Mouse (Mus musculus) midbrain, embryonic 11.5 days (tissue): ENCODE measurements around the gene H2-DMb1. TPM values are rescaled to one million over a fixed set of nuclear protein-coding genes. Genes with fewer than 3 reads are reported as not detected.

Experiments
- ATAC-seq: fragments of 200-750 bp; cut with Nextera tagmentation; 2 replicates; pipeline ENCODE4 v1.8.0; 2017; ENCODE audit warnings: moderate TSS enrichment, moderate library complexity; ENCODE audit not compliant: low FRiP score
- DNase-seq: peaks from one replicate; pipeline ENCODE4 v3.0.0; 2015; ENCODE audit warnings: low spot score; ENCODE audit errors: missing footprints
- H3K27ac ChIP-seq: fragments of 300-500 bp; sonication (generic); 2 replicates; pipeline ENCODE4 v1.5.1; 2014; ENCODE audit warnings: low read depth, low read length
- H3K27me3 ChIP-seq: fragments of 300-500 bp; sonication (generic); 2 replicates; pipeline ENCODE4 v1.6.1; 2014; ENCODE audit warnings: mild to moderate bottlenecking, low read length, moderate library complexity, mixed read lengths; ENCODE audit not compliant: control insufficient read depth, insufficient read depth
- H3K36me3 ChIP-seq: fragments of 300-500 bp; sonication (generic); 2 replicates; pipeline ENCODE4 v1.6.1; 2014; ENCODE audit warnings: mild to moderate bottlenecking, low read length, moderate library complexity, mixed read lengths; ENCODE audit not compliant: control insufficient read depth, insufficient read depth
- H3K4me1 ChIP-seq: fragments of 300-500 bp; sonication (generic); 2 replicates; pipeline ENCODE4 v1.6.1; 2014; ENCODE audit warnings: low read length; ENCODE audit not compliant: control insufficient read depth, insufficient read depth
- H3K4me2 ChIP-seq: fragments of 300-500 bp; sonication (generic); 2 replicates; pipeline ENCODE4 v1.6.1; 2014; ENCODE audit warnings: mild to moderate bottlenecking, moderate library complexity
- H3K4me3 ChIP-seq: fragments of 300-500 bp; sonication (generic); 2 replicates; pipeline ENCODE4 v1.5.1; 2014; ENCODE audit warnings: low read depth, low read length
- H3K9ac ChIP-seq: fragments of 300-500 bp; sonication (generic); 2 replicates; pipeline ENCODE4 v1.6.1; 2014; ENCODE audit warnings: low read length
- H3K9me3 ChIP-seq: fragments of 300-500 bp; sonication (generic); 2 replicates; pipeline ENCODE4 v1.6.1; 2016; ENCODE audit warnings: low read length; ENCODE audit not compliant: control insufficient read depth
- WGBS: fragments of 180-500 bp; shearing (Covaris S2); extraction: QIAGEN DNeasy Blood & Tissue Kit; methylation state at CpG from one replicate; pipeline ENCODE4 v1.1.7; 2014; 5-methylcytosine and 5-hydroxymethylcytosine counted together
- polyA plus RNA-seq: library from polyadenylated mRNA; unstranded; fragments of >200 nt; fragmentation: Nextera tagmentation; extraction: Ambion mirVana; gene quantifications from 2 replicates; pipeline ENCODE4 v1.2.1, GENCODE M21; 2014

Gene H2-DMb1
- polyA plus RNA-seq, 1 experiment from 2014 or later = 0.38 TPM

DNA sequence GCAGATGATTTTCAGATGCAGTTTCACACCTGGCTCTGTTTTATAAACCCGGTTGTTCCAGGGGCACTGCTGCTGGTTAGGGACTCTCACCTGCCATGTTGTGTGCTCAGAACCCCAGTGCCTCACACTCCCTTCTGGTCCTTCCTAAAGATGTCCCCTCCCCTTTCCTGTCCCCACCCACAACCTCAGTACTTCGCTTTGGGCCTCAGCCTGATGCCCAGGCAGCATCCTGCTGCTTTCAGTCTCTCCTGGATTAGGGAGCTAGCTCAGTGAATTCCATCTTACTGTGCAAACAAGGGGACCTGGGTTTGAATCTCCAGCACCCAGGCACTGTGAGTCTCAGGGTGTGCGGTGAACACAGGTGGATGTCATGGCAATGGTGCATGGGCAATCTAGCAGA is 54.6 kb downstream of the H2-DMb1 start:
- H3K9ac ChIP-seq = no peak overlapping the region
- peaks cover 25% of the 10 kb centered on the region for H3K27me3 ChIP-seq

DNA sequence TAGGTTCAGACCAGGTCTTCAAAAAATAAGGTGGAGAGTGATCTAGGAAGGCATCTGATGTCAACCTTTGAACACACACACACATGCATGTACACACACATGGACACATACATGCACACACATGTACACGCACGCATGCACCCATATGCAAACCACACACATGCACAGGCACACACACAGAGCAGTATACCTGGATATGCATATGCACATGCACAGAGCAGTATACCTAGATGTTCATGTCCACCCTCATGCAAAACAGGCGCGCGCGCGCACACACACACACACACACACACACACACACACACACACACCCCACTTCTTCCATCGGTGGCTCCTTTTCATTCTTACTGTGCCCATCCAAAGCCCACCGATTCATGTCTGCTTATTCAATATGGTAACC is 55.0 kb downstream of the H2-DMb1 start:
- ATAC-seq = no peak
- H3K4me2 ChIP-seq = no peak overlapping the region

More for the DNA sequence above, 54.6 kb downstream of the H2-DMb1 start:
- no peak for DNase-seq
- Histone ChIP-seq H3K27ac (no peak overlapping the region), H3K4me1 (peaks cover 3% of the 10 kb centered on the region; the same call in 1 of the 2 replicates), H3K36me3 (no peaks in the 10 kb centered on the region), H3K4me3 (no peak overlapping the region), H3K4me2 (no peak overlapping the region), H3K9me3 (no peaks in the 10 kb centered on the region; the same call in 1 of the 2 replicates)
- no peak for ATAC-seq
- 62% methylated on average over 3 of the region's 3 CpGs for WGBS

GRCm38 (mm10) chr17:34208421-34208820 is 55.5 kb downstream of the H2-DMb1 start:
- Histone ChIP-seq H3K4me1 (peaks cover 3% of the 10 kb centered on the region; the same call in 1 of the 2 replicates), H3K36me3 (no peaks in the 10 kb centered on the region), H3K27me3 (peaks cover 30% of the 10 kb centered on the region), H3K9me3 (no peaks in the 10 kb centered on the region; the same call in 1 of the 2 replicates), H3K27ac (no peak overlapping the region), H3K4me3 (no peak overlapping the region), H3K9ac (no peak overlapping the region), H3K4me2 (no peak overlapping the region)
- DNase-seq = no peak
- WGBS = 19% methylated on average over 10 of the region's 10 CpGs
- no peak for ATAC-seq

More for the DNA sequence above, 55.0 kb downstream of the H2-DMb1 start:
- Histone ChIP-seq H3K4me3 (no peak overlapping the region), H3K27me3 (peaks cover 28% of the 10 kb centered on the region), H3K36me3 (no peaks in the 10 kb centered on the region), H3K9ac (no peak overlapping the region), H3K27ac (no peak overlapping the region), H3K4me1 (peaks cover 3% of the 10 kb centered on the region; the same call in 1 of the 2 replicates), H3K9me3 (no peaks in the 10 kb centered on the region; the same call in 1 of the 2 replicates)
- 97% methylated on average over 9 of the region's 9 CpGs for WGBS
- DNase-seq = no peak

DNA sequence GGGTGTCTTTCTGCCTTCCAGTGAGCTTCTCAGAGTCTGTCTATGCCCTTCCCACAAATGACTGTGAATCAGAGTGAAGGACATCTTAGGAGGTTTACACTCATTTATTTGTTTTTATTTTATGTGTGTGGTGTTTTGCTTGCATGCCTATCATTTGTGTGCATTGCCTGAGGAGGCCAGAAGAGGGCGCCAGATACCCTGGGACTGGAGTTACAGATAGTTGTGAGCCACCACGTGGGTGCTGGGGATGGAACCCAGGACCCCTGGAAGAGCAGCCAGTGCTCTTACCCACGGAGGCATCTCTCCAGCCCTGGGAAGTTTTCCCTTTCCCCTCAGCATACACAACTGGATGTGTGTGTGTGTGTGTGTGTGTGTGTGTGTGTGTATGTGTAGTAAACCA is 56.8 kb downstream of the H2-DMb1 start:
- H3K4me2 ChIP-seq = no peak overlapping the region
- no peaks in the 10 kb centered on the region for H3K36me3 ChIP-seq
- ATAC-seq = no peak
- no peak for DNase-seq
- 39% methylated on average over 3 of the region's 3 CpGs for WGBS
- no peaks in the 10 kb centered on the region; the same call in 1 of the 2 replicates for H3K9me3 ChIP-seq
- no peak overlapping the region for H3K9ac ChIP-seq
- no peak overlapping the region for H3K27ac ChIP-seq
- H3K4me1 ChIP-seq = peaks cover 3% of the 10 kb centered on the region; the same call in 1 of the 2 replicates
- no peak overlapping the region for H3K4me3 ChIP-seq
- H3K27me3 ChIP-seq = peaks cover 35% of the 10 kb centered on the region

Other genes starting within 250 kb of the H2-DMb1 start
- gene Platr17, start 247.9 kb upstream of the H2-DMb1 start, polyA plus RNA-seq = 0.22 TPM in 1 of 2 replicates, not detected in the other
- gene Daxx, start 243.7 kb upstream of the H2-DMb1 start, polyA plus RNA-seq = 59.5 and 60.4 TPM in 2 replicates
- 13.6 and 14.8 TPM in 2 replicates for gene Tapbp, start 237.2 kb upstream of the H2-DMb1 start, polyA plus RNA-seq
- gene Zbtb22, start 237.2 kb upstream of the H2-DMb1 start, polyA plus RNA-seq = 8.0 and 9.4 TPM in 2 replicates
- 29.3 and 33.6 TPM in 2 replicates for gene Rgl2, start 223.5 kb upstream of the H2-DMb1 start, polyA plus RNA-seq
- gene Pfdn6, start 212.7 kb upstream of the H2-DMb1 start, polyA plus RNA-seq = 206 and 208 TPM in 2 replicates
- gene Wdr46, start 212.4 kb upstream of the H2-DMb1 start, polyA plus RNA-seq = 27.4 and 28.9 TPM in 2 replicates
- 3.4 and 4.2 TPM in 2 replicates for gene B3galt4, start 201.6 kb upstream of the H2-DMb1 start, polyA plus RNA-seq
- 36.3 and 36.5 TPM in 2 replicates for gene Vps52, start 197.3 kb upstream of the H2-DMb1 start, polyA plus RNA-seq
- 1,159 and 1,302 TPM in 2 replicates for gene Rps18, start 197.1 kb upstream of the H2-DMb1 start, polyA plus RNA-seq
- 30.0 and 37.2 TPM in 2 replicates for gene H2-K1, start 152.7 kb upstream of the H2-DMb1 start, polyA plus RNA-seq
- 5.5 and 7.1 TPM in 2 replicates for gene Ring1, start 128.4 kb upstream of the H2-DMb1 start, polyA plus RNA-seq
- 95.4 and 99.0 TPM in 2 replicates for gene H2-Ke6, start 125.0 kb upstream of the H2-DMb1 start, polyA plus RNA-seq
- gene Slc39a7, start 121.4 kb upstream of the H2-DMb1 start, polyA plus RNA-seq = 85.1 and 97.4 TPM in 2 replicates
- 17.2 and 17.9 TPM in 2 replicates for gene Rxrb, start 121.3 kb upstream of the H2-DMb1 start, polyA plus RNA-seq
- 0.52 and 1.4 TPM in 2 replicates for gene Col11a2, start 113.6 kb upstream of the H2-DMb1 start, polyA plus RNA-seq
- 0.19 and 0.33 TPM in 2 replicates for gene H2-Oa, start 60.7 kb upstream of the H2-DMb1 start, polyA plus RNA-seq
- 8.0 and 9.5 TPM in 2 replicates for gene H2-DMa, start 33.5 kb upstream of the H2-DMb1 start, polyA plus RNA-seq
- gene Brd2, start 30.4 kb upstream of the H2-DMb1 start, polyA plus RNA-seq = 98.7 and 99.2 TPM in 2 replicates
- not detected in 2 replicates for gene H2-DMb2, start 9.8 kb upstream of the H2-DMb1 start, polyA plus RNA-seq
- 0.77 and 1.7 TPM in 2 replicates for gene Tap1, start 34.5 kb downstream of the H2-DMb1 start, polyA plus RNA-seq
- 1.0 and 1.3 TPM in 2 replicates for gene Psmb9, start 34.7 kb downstream of the H2-DMb1 start, polyA plus RNA-seq
- gene Psmb8, start 44.6 kb downstream of the H2-DMb1 start, polyA plus RNA-seq = 1.8 and 2.1 TPM in 2 replicates
- gene Tap2, start 50.5 kb downstream of the H2-DMb1 start, polyA plus RNA-seq = 0.27 and 0.63 TPM in 2 replicates
- gene H2-Ob, start 85.8 kb downstream of the H2-DMb1 start, polyA plus RNA-seq = not detected in 2 replicates
- gene H2-Ab1, start 104.6 kb downstream of the H2-DMb1 start, polyA plus RNA-seq = 4.3 and 4.7 TPM in 2 replicates
- not detected in 2 replicates for gene H2-Aa, start 134.8 kb downstream of the H2-DMb1 start, polyA plus RNA-seq
- gene H2-Eb1, start 152.8 kb downstream of the H2-DMb1 start, polyA plus RNA-seq = 1.7 TPM in 2 replicates
- not detected in 2 replicates for gene H2-Eb2, start 172.6 kb downstream of the H2-DMb1 start, polyA plus RNA-seq
- gene Btnl2, start 201.8 kb downstream of the H2-DMb1 start, polyA plus RNA-seq = 0.07 TPM in 1 of 2 replicates, not detected in the other
- not detected in 2 replicates for gene Btnl1, start 224.1 kb downstream of the H2-DMb1 start, polyA plus RNA-seq
- 1.6 and 2.9 TPM in 2 replicates for gene BC051142, start 245.7 kb downstream of the H2-DMb1 start, polyA plus RNA-seq